Mouse (Mus musculus): ENCODE data around the gene Eif4g3.

Eif4g3 gene

GRCm38 (mm10) chr4:138063372-138064265 is 70.8 kb downstream of the Eif4g3 start:
- no peak for DNase-seq (ENCODE audit: low spot score in 2 of 2)

GRCm38 (mm10) chr4:138064882-138065592 is 72.2 kb downstream of the Eif4g3 start:
- DNase-seq (ENCODE audit: low spot score in 2 of 2) = no peak

GRCm38 (mm10) chr4:138065593-138066169 is 72.9 kb downstream of the Eif4g3 start:
- no peak for DNase-seq (ENCODE audit: low spot score in 2 of 2)

GRCm38 (mm10) chr4:138066421-138066820 is 73.6 kb downstream of the Eif4g3 start:
- no peak for DNase-seq (ENCODE audit: low spot score in 2 of 2)

GRCm38 (mm10) chr4:138067858-138068257 is 75.0 kb downstream of the Eif4g3 start:
- no peak for DNase-seq (ENCODE audit: low spot score in 2 of 2)

- DNase-seq (ENCODE audit: low spot score in 2 of 2) = no peak
These were observed 75.8 kb downstream of the Eif4g3 start for GRCm38 (mm10) chr4:138068598-138068997.

- no peak for DNase-seq (ENCODE audit: low spot score in 2 of 2)
These were observed 76.5 kb downstream of the Eif4g3 start for GRCm38 (mm10) chr4:138069371-138069770.

- no peak for DNase-seq (ENCODE audit: low spot score in 2 of 2)
These were observed 78.7 kb downstream of the Eif4g3 start for GRCm38 (mm10) chr4:138071497-138071896.

- DNase-seq (ENCODE audit: low spot score in 2 of 2) = no peak
These were observed 80.3 kb downstream of the Eif4g3 start for GRCm38 (mm10) chr4:138073086-138073485.

- DNase-seq (ENCODE audit: low spot score in 2 of 2) = no peak
These were observed 80.7 kb downstream of the Eif4g3 start for GRCm38 (mm10) chr4:138073531-138073930.

GRCm38 (mm10) chr4:138074896-138075584 is 82.2 kb downstream of the Eif4g3 start:
- no peak for DNase-seq (ENCODE audit: low spot score in 2 of 2)

- DNase-seq (ENCODE audit: low spot score in 2 of 2) = no peak
These were observed 85.0 kb downstream of the Eif4g3 start for GRCm38 (mm10) chr4:138077663-138078295.

- no peak for DNase-seq (ENCODE audit: low spot score in 2 of 2)
These were observed 86.4 kb downstream of the Eif4g3 start for GRCm38 (mm10) chr4:138079234-138079633.

GRCm38 (mm10) chr4:138082466-138082865 is 89.6 kb downstream of the Eif4g3 start:
- DNase-seq (ENCODE audit: low spot score in 2 of 2) = no peak

GRCm38 (mm10) chr4:138084103-138084502 is 91.3 kb downstream of the Eif4g3 start:
- DNase-seq (ENCODE audit: low spot score in 2 of 2) = no peak

- no peak for DNase-seq (ENCODE audit: low spot score in 2 of 2)
These were observed 92.2 kb downstream of the Eif4g3 start for GRCm38 (mm10) chr4:138084851-138085573.

GRCm38 (mm10) chr4:138086949-138087348 is 94.1 kb downstream of the Eif4g3 start:
- DNase-seq (ENCODE audit: low spot score in 2 of 2) = no peak

- DNase-seq (ENCODE audit: low spot score in 2 of 2) = no peak
These were observed 96.7 kb downstream of the Eif4g3 start for GRCm38 (mm10) chr4:138089512-138089911.

GRCm38 (mm10) chr4:138091562-138092194 is 98.9 kb downstream of the Eif4g3 start:
- no peak for DNase-seq (ENCODE audit: low spot score in 2 of 2)

GRCm38 (mm10) chr4:138100456-138100855 is 107.6 kb downstream of the Eif4g3 start:
- DNase-seq (ENCODE audit: low spot score in 2 of 2) = no peak

Data from spleen, postnatal 10 days (tissue).